Mouse (Mus musculus) layer of hippocampus, adult 9-10 months (tissue): ENCODE results near the gene Vmn1r57.
"Not testable (repeated sequence)": the region's sequence is repeated elsewhere in the genome, so short reads cannot be mapped to it uniquely, and the experiment has no call there.

Experiments used
- DNase-seq: peaks from one replicate; pipeline ENCODE4 v3.0.0; 2022; ENCODE audit warnings: low spot score

The Vmn1r57 gene

GRCm38 (mm10) chr7:5218193-5218592 is at the start of gene Vmn1r57:
TSS of gene Vmn1r57 (plus strand) at chr7:5218493.
- not testable (repeated sequence) for DNase-seq

- not testable (repeated sequence) for DNase-seq
Observed at GRCm38 (mm10) chr7:5196647-5197046, 21.6 kb upstream of the Vmn1r57 start, which contains the start of gene Vmn1r56. TSS of gene Vmn1r56 (minus strand) at chr7:5196747.

- no peak for DNase-seq
Observed at GRCm38 (mm10) chr7:5263051-5263450, 44.8 kb downstream of the Vmn1r57 start.
